Mouse (Mus musculus) heart, postnatal 36 days (tissue): ENCODE results near the gene Sec1. TPM values are rescaled to one million over a fixed set of nuclear protein-coding genes. Genes with fewer than 3 reads are reported as not detected.

ENCODE experiments used
- DNase-seq, 2 experiments: peaks; one replicate each; pipeline ENCODE4 v3.0.0; 2021 to 2022
- intact Hi-C: fragments of 180-260 bp; cut with DNase I; formaldehyde crosslinking; loops from one replicate; pipeline ENCODE4 v1.15.1; 2025
- total RNA-seq, 2 experiments: library from RNA; stranded (reverse); gene quantifications; 2 replicates each; pipeline ENCODE4 v1.2.3; 2021

Gene Sec1
- total RNA-seq: under 1 TPM in 1 of 2 experiments, not detected in 1; 0.22 TPM

DNA sequence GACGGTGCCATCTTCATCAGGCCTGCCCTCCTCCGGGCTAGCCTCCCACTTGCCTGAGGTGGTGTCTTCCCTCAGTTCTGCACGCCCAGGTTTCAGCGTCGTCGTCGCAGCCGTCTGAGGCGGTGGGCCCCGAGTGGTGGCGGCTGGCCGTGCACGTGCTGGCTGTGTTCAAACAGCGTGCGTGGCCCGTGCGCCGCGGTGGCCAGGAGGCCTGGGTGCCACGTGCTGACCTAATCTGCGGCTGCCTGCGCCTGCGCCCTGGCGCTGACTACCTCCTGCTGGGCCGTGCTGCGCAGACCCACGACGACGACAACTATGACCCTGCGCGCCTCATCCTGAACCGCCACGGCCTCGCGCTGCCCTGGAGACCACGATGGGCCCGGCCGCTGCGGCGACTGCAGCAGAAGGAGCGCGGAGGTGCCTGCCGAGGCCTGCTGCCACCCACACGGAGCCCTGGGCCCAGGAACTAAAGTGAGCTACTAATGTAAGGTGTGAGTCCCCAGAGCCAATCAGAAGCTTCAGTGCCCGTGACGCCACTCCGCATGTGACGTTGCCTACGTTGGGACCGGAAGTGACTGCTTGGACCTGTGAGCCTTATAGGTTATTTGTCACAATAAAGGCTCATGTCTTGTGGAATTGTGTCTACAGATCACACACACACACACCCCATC, at the start of gene Sec1:
Gene Sec1, minus strand, starts transcription at position 482 of the 671 bp plus-strand sequence.
- peak in 1 of 2 experiments; percentile 1 for DNase-seq
- intact Hi-C loops: no loop called here

DNA sequence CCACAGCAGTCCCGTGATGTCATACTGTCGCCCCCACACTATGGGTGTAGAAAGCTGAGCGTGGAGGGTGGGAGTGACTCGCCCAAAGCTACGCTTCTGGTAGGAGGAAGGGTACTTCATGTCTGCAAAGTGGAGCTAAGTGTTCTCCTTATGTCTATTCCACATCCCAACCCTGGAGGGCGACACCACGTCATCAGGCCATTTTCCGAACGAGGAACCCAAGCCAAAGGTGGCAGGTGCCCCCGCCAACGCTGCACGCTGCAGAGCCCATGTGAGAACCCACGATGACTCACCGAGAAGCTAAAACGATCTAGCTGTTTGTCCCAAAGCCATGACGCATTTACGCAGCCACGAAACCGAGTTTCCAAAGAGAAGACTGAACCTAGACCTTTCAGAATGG, 48.1 kb upstream of the Sec1 start:
- DNase-seq: no peak
- intact Hi-C loops: no loop called here

DNA sequence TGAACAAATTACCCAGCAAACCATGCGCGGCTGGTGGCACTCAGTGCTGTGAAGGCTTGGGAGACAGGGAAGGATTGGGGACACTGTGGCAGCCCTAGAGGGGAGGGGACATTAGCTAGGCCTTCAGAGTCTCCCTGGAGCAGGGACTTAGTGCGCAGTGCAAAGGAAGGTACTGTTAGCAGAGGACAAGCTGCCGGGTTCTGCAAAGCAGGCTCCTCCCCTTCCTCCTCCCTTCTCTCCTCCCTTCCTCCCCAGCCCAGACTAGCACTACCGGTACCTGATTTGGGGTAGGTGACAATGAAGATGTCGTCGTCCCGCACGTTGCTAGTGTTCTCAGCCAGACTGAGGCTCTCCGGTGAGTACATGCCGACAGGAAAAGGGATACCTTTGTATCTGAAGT, 47.6 kb upstream of the Sec1 start:
- DNase-seq: no peak
- intact Hi-C loops: no loop called here

DNA sequence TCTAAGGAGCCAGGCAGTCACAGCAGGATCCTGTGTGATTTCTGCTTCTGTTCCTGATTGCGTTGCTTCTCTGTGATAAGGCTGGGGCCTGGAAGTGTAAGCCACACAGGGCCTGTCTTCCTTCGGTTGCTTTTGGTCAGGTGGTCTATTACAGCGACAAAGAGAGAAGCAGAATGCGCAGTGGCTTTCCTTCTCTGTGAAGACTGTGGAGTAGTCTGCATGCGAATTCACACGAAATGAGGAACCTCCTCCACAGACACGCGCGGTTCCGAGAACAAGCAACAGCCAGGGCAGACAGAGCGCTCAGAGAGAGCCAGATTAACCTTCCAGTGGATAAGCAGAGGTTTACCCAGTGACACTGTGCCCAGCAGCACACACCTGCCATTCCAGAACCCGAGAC, 47.1 kb upstream of the Sec1 start:
- no peak for DNase-seq
- intact Hi-C loops: no loop called here

DNA sequence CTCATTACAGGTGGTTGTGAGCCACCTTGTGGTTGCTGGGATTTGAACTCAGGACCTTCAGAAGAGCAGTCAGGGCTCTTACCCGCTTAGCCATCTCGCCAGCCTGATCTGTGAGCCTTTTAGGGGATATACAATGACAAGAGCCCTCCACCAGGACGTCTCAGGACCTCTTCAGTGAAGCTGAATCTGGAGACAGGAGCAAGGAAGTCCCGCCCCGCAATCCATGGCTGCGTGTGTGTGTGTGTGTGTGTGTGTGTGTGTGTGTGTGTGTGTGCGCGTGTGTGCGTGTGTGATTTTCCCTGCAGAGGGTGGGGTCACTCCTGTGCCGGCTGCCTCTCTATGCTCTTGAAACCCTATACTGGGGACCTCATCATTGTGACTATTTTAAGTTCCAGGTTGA, 45.6 kb upstream of the Sec1 start:
- intact Hi-C loops: loop anchor here (1.0 to 2.0 kb wide), 3 partner anchors 61 to 269 kb away; no protein-coding TSS in a partner anchor
- no peak for DNase-seq

DNA sequence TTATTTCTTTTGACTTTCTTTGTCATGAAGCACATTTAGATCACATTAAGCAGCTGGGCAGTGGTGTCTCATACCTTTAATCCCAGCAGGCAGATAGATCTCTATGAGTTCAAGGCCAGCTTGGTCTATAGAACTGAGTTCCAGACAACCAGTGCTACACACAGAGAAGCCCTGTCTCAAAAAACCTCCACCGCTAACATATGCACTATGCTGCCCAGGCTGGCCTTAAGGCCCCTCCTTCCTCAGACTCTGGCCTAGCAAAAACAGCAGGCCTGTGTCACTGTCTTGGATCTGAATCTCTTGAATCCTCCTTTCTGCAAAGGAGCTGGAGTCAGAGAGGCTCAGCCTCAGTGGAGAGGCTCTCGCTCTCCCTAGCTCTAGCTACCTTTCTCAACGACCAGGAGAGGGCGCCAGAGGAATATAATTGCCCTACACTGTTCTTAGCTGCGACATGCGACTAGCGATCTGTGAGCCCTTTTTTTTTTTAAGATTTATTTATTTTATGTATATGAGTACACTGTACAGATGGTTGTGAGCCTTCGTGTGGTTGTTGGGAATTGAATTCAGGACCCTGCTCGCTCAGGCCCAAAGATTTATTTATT, 45.1 kb upstream of the Sec1 start:
- intact Hi-C loops: loop anchor here (1.0 to 2.0 kb wide), 3 partner anchors 62 to 270 kb away; no protein-coding TSS in a partner anchor
- peak; percentile 77 to 86 for DNase-seq

DNA sequence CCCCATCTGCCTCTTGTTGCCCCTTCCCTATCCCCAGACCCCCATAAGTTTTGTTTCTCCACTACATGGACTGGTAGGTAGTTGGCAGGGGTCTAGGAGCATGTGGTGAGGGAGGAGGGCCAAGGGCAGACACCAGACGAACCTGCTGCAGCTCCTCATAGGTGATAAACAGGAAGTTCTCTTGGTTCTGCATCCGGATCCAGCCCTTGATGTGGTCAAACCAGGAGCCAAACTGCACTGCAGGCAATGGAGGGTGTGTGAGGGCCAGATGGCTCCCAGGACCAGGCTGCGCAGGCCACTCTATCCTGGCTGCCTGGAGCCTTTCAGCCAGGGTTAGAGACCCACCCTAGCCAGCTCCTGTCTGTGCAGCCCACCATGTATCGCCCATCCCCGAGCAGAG, 39.3 kb upstream of the Sec1 start:
- no peak for DNase-seq

DNA sequence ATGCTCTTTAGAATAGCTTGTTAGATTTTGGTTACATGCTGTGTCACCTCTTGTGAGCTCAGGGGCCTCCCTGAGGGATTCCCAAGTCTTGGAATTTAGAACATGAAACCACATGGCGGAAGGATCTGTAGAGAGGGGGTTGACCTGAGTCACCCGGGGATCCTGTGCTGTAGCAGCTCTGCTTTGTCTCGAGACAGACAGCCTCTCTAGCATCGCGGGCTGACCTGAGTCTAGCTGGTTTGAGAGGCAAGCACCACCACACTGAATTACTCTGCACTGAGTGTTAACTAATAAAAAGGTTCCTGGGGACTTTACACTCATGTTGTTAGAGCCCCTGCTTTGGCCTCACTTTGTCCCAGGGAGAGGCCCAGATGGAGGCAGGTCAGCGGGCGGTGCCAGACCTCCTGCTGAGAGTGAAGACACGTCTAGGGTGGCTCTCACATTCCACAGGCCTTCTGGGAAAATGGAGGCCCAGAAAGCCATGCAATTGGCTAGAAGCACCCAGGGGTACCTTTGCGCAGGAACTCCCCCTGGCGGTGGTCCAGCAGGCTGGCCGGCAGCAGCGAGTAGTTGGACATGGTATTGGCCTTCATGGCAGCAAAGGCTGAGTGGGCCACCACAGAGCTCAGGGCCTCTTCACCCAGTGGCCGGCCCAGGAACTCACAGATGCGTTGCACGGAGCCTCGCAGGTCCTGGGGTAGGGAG, 36.7 kb upstream of the Sec1 start:
- intact Hi-C loops: no loop called here
- DNase-seq: no peak

More for the DNA sequence above, 39.3 kb upstream of the Sec1 start:
- intact Hi-C loops: no loop called here

DNA sequence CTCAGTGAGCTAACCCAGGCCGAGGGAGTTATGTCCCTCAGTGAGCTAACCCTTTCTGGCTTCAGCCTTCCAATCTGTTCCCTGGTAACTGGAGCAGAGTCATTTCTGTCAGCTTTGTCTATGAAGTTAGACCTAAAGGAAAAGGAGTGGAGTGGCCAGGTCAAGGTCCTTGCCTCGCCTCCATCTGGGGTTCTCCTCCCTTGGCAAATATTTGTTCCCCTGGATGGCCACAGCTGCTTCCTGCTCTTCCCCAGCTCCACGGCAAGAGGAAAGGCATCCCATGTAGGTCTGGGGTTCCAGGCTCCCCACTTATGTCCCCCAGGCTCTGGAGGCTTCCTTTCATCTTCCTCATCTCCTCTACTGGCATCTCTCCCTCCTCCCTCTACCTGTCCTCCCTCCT, 33.4 kb upstream of the Sec1 start:
- intact Hi-C loops: no loop called here
- DNase-seq: no peak

DNA sequence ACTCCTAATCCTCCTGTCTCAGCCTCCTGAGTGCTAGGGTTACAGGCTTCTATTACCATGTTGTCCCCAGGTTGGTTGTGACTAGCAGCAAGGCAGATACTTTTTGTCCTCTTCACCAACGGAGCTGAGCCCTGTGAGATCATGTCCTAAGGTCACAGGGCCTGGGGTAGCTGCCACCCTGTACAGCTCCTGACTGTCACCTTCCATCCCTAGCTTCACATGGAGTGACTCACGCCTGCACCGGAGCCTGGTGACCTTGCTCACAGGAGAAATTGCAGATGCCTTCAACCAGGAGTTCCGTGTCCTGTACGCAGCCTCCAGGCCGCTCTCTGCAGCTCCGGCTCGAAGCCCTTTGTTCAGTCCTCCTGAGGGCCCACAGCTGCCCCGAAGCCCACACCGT, 32.2 kb upstream of the Sec1 start:
- DNase-seq: no peak
- intact Hi-C loops: no loop called here

DNA sequence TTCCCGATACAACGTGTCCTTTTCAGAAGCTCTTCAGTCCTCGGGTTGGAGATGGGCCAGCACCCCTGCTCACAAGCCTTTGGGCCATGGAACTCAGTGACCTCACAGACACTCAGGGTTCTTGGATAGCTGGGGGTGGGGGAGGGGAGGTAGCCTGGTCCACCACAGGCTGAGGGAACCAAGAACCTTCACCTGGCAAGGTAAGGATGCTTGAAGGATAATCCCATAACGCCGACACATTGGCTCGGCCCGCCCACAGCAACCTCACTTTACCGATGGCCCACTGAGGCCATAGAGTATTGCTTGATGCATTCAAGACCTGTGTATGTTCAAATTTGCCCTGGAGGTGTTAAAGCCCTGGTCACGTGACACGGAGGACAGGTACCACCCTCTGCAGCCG, 31.5 kb upstream of the Sec1 start, which contains the start of gene Spaca4:
Gene Spaca4, minus strand, starts transcription at position 101 of the 400 bp plus-strand sequence.
- intact Hi-C loops: no loop called here

DNA sequence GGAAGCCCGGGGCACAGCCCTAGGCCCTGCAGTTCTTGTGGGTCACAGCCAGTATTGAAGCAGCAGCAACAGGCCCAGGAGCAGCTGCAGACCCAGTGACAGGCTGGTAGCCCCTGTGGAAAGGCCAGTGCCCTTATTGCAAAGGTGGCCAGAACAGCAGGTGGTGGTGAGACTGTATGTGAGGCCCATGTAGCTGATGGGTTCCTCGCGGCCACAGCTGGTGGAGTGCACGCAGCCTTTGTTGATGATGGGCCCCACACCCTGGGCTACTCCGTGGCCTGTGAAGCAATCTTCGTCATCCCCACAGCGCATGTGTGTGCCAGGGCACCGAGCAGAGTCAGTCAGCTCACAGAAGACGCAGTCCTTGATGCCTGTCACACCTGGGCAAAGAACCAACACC, 30.9 kb upstream of the Sec1 start:
- no peak for DNase-seq
- intact Hi-C loops: no loop called here

More for the DNA sequence above, 31.5 kb upstream of the Sec1 start, which contains the start of gene Spaca4:
- DNase-seq: no peak

DNA sequence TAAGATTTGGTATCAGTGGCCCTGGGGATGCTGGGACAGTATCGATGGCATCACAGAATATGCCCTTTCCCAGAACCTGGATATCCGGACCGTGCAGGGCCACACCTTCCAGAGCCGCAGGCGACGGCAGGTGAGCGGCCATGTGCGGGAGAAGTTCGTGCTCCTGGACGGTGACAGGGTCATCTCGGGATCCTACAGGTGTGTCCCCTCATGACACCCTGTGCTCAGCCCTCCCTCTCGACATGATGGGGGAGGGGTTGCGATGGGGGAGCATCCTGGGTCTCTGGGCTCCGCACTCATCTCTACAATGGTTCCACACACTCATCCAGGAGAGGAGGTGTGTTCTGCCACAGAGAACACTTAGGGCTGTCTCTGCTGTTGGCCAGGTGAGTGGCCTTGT, 29.6 kb upstream of the Sec1 start:
- intact Hi-C loops: no loop called here
- no peak for DNase-seq

DNA sequence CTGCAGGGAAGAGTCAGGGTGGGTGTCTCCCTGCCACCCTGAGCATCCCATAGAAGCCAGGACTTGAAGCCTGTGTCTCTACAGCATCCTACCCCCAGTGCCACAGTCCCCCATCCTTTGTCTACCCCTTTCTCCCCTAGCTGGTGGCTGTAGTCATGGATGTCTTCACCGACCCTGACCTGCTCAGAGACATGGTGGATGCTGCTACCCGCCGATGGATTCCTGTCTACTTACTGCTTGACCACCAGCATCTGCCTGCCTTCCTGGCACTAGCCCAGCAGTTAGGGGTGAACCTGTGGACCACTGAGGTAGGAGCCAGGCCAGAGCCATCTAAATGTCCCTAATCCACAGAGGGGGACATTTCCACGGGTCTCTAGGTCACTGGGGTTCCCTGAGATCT, 29.1 kb upstream of the Sec1 start:
- DNase-seq: no peak
- intact Hi-C loops: no loop called here

DNA sequence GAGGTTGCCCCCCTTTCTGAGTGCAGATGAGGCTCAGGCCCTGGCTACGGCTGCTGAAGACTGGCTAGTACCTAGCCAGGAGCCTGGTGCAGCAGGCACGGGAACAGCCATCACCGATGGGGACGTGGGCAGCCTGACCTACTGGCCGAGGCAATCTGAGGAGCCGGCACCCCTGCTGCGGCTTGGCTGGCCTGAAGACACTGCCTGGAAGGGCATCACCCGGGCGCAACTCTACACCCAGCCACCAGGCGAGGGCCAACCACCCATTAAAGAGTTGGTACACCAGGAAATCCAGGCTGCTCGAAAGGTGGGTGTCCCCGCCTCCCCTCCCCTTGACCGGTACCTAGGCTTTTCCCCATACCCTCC, 28.1 kb upstream of the Sec1 start:
- intact Hi-C loops: no loop called here

DNA sequence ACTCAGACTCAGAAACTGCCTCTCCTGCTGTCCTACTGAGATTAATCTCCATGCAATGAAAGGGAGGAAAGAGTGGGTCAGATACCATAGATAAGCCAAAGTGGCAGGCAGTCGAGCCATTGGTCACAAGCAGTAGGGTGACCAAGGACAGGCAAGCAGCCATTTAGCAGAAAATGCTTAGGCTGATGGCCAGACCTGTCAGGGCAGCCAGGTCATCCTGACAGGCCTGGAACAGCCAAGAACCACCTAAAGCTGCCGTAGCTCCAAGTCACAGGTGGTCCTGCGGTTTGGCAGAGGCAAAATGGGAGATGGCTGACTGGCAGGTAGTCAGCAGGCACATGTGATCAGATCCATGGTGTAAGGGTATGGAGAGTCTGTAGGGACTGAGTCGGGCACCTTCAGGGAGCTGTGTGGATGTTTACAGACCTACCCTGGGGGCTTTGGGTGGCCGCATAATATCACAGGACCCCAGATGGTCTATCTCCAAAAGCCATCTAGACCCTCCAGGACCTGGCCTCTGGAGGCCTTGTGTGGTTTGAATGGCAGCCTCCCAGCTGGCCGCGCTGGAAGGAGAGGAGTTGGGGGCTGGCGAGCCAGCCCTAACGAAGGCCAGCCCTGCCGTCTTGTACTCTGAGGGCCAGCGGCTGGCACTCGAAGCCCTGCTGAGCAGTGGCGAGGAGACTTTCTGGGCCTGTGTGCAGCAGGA, 27.6 kb upstream of the Sec1 start:
- intact Hi-C loops: no loop called here
- no peak for DNase-seq

More for the DNA sequence above, 28.1 kb upstream of the Sec1 start:
- no peak for DNase-seq

DNA sequence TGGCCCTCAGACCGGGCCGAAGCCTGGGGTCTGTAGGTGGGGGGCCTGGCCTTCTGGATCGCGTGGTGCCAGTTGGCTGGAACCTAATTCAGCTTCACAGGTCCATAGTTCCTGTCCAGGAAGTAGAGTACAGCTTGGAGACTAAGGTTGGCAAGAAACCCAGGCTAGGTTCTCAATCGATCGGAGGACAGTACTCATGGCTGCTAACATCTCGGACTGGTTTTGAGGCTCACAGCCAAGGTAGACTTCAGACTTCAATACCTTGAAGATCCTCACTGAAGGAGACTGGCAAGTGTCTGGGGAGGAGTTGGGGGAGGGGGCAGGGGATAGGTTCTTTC, 27.0 kb upstream of the Sec1 start:
- intact Hi-C loops: no loop called here
- DNase-seq: no peak

DNA sequence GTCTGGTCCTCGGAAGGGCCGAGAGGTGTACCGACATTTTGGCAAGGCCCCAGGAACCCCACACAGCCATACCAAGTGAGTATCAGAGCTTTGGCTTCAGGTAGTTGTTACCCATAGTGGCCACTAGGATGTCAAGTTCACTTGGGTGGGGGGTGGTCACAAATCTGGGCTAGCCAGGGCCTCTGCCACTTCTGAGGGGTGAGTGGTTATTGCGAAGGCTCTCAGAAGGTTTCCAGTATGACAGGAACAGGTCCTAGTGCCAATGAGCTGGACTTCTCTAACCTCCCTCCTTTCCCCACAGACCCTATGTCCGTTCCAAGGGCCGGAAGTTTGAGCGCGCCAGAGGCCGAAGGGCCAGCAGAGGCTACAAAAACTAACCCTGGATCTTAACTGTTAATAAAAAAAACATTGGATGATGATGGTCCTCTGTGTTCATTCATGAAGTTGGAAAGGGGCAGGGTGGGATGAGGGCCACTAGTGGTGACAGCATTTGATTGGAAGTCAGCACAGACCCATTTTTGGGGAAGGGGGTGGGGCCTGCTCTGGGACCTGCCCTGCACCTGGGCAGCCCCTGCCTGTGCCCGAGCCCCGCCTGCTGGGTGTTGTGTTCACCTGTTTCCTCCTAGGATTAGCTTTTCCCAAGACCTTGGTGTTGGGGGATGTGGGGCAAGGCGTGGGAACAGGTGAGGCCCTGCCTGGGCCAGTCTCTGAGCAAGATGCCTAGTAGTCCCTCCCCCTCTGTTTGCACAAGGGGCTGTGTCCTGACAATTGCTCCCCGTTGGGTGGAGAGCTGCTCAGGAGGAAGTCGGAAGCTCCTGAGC, 26.4 kb upstream of the Sec1 start, which contains the start of gene Fam83e:
Gene Fam83e, plus strand, starts transcription at position 800 of the 821 bp plus-strand sequence.
- no peak for DNase-seq
- intact Hi-C loops: no loop called here

DNA sequence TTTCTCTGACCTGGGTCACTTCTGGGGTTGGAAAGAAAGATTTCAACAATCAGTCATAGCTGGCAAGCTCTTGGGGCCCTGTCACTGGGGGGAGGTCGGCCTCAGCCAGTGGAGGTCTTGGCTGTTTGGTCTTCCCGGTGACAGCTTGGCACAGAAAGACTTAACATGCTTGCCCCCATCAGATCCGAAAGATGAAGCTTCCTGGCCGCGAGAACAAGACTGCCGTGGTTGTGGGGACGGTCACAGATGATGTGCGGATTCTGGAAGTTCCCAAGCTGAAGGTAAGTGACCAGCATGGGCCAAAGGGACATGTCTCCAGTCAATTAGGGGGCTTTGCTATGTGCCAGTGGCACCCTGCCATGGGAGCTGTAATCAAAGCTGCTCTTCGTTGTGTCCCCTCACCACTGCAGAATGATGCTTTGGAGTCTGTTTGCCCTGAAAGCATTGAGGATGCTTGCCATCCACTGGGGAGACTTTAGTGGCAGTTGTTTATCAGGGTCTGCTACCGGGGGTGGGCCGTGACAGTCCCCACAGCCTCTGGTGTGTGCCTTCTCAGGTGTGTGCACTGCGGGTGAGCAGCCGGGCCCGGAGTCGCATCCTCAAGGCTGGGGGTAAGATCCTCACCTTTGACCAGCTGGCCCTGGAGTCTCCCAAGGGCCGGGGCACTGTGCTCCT, 25.7 kb upstream of the Sec1 start:
- DNase-seq: no peak
- intact Hi-C loops: loop anchor here (5.0 kb wide), 1 partner anchor 202 kb away; the partner anchor contains the start of genes Ccdc114 and Emp3

DNA sequence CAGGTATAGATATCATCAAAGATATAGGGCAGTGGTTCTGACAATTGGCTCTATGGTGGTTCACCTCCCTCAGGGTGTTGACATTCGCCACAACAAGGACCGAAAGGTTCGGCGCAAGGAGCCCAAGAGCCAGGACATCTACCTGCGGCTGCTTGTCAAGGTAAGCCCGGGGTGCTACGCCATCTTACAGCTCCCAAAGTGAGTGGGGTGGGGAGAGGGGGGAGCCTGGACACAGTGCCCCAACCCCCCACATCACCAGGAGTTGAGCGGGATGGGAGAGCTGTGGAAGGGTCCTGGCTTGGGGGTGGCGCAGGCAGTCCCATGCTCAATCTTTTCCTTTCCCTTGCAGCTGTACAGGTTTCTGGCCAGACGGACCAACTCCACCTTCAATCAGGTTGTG, 25.0 kb upstream of the Sec1 start:
- intact Hi-C loops: loop anchor here (5.0 kb wide), 1 partner anchor 203 kb away; the partner anchor contains the start of genes Ccdc114 and Emp3

More for the DNA sequence above, 25.0 kb upstream of the Sec1 start:
- no peak for DNase-seq
